Mouse (Mus musculus): ENCODE data around the gene Ccnf.

Gene Ccnf

DNA sequence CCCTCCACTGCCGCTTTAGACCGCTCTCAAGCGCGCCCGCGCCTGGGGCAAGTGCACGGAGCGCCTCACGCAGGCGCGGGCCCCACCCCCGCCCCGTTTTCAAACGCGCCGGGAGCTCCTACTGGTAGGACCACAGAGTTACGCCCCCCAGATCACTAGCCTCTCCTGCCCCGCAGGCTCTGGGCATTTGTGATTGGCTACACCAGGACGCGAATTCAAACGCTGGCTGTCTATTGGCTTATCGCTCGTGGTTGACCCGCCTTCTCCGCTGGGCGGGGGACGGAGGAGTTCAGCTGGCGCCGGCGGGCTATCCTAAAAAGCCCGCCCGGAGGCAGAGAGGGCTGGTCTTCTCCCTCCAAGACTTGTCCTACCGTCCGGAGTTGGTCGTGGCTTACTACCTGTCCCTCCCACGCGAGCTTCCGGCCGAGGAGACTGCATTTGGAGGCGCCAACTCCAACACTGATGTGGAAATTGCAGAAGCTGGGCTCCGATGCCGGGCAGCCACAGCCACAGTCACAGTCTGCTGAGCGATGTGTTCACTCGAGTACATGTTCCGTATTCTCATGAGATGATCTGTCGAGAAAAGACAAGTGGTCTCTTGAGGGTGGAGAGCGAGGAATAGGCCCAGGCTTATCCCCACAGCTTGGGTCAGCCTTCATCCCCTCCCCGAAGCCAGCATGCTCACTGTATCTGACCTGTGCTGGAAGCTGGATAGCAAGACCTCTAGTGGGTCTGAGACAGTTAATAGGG is at the start of gene Ccnf:
Ccnf (minus strand) TSS at position 165 of the 750 bp plus-strand sequence.
- peak; percentile 98 for DNase-seq (ENCODE audit: low spot score)

DNA sequence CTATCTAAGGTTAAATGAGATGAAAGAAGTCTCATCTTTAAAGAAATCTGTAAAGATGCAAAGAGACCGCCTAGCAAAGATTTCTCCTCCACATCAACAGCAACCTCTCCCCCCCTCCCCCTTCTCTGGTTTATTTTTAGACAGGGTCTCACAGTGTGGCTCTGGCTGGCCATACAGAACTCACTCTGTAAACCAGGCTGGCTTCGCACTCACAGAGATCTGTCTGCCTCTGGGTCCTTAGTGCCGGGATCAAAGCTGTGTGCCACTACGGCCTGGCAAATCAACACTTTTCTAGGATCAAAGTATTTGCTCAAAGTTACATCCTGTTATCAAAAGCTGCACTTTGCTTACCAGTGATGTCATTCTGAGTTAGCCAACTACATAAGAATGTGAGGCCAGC is 49.4 kb upstream of the Ccnf start:
- DNase-seq (ENCODE audit: low spot score) = no peak

DNA sequence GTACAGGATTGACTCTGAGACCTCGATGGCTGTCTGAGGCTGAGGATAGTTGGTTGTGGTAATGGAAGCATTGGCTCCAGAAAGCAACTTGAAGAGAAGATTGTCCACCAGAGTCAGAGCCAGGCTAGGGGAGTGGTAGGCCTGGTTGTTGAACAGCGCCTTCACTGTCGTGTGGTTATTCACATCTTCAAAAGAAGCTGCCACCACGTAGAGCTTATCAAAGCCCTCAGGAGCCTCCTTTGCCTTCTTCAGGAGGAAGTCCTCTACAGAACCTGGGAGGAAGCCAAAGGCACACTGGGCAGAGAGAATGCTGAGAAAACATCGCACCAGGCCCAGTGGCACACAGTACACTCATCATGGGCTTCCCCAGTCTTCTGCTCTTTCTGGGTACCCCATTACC is 38.1 kb upstream of the Ccnf start:
- no peak for DNase-seq (ENCODE audit: low spot score)

- DNase-seq (ENCODE audit: low spot score) = no peak
Measured at GRCm38 (mm10) chr17:24288477-24288876, 37.2 kb upstream of the Ccnf start.

GRCm38 (mm10) chr17:24285680-24286079 is 34.4 kb upstream of the Ccnf start:
- no peak for DNase-seq (ENCODE audit: low spot score)

DNA sequence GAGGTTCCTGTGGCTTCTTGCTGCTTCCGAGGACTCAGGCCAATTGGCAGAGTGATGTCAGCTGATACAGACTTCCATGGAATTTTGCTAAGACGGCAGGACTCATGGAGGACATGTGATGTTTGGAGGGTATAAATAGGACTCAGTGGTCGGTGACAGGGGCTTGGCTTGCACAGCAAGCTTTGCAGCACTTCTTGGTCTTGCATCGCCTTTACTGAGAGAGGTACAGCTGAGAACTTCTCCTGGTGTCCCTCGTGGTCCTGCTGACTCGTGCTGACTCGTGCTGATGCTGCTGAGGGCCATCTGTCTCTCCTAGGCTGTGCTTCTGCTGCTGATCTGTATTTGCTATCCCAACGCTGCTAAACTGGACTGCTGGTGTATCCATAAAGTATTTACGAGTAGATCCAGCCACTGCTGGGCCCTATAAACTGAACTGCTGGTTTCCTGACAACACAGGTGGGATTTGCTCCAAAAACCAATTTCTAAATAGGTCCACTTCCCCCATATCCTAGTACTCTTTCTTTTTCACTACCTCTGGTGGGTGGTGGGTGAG is 32.1 kb upstream of the Ccnf start:
- DNase-seq (ENCODE audit: low spot score) = no peak

GRCm38 (mm10) chr17:24282637-24283036 is 31.4 kb upstream of the Ccnf start:
- no peak for DNase-seq (ENCODE audit: low spot score)

DNA sequence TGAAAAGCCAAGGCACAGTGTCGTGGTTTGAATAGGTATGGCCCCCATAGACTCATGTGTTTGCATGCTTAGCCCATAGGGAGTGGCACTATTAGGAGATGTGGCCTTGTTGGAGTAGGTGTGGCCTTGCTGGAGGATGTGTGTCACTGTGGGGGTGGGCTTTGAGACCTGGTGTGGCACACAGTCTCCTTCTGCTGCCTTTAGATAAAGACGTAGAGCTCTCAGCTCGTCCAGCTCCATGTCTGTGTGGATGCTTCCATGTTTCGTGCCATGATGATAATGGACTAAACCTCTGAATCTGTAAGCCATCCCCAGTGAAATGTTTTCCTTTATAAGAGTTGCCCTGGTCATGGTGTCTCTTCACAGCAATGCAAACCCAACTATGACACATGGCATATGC is 28.6 kb upstream of the Ccnf start:
- no peak for DNase-seq (ENCODE audit: low spot score)

DNA sequence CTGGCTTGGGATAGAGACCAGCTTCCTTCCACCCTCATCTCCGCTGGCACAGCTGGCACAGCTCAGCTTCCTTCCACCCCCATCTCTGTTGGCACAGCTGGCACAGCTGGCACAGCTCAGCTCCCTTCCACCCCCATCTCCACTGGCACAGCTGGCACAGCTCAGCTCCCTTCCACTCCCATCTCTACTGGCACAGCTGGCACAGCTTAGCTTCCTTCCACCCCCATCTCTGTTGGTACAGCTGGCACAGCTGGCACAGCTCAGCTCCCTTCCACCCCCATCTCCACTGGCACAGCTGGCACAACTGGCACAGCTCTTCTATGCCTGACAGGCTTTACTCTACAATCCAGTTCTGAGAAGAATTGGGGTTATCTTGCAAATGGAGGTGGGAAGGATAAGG is 15.8 kb upstream of the Ccnf start:
- no peak for DNase-seq (ENCODE audit: low spot score)

- no peak for DNase-seq (ENCODE audit: low spot score)
Measured at GRCm38 (mm10) chr17:24264766-24265165, 13.5 kb upstream of the Ccnf start.

DNA sequence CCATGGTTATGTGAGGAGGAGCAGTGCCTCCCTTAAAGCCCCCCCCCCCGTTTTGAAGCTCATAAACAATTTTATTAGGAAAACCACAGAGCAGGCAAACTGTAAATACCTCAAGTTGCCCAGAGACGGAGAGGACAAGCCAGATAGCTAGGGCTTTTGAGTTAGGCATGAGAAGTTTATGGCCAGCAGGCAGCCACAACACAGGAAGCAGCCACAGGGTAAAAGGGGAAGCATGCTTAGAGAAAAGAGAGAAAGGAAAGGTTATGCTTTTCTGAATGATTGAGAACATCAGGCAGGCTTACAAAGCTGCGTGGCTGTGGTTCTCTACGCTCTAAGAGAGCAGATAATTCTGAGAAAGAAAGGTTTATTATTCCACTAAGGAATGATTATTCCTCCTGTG is 9.2 kb upstream of the Ccnf start:
- no peak for DNase-seq (ENCODE audit: low spot score)

- no peak for DNase-seq (ENCODE audit: low spot score)
Measured at GRCm38 (mm10) chr17:24259702-24260101, 8.4 kb upstream of the Ccnf start.

DNA sequence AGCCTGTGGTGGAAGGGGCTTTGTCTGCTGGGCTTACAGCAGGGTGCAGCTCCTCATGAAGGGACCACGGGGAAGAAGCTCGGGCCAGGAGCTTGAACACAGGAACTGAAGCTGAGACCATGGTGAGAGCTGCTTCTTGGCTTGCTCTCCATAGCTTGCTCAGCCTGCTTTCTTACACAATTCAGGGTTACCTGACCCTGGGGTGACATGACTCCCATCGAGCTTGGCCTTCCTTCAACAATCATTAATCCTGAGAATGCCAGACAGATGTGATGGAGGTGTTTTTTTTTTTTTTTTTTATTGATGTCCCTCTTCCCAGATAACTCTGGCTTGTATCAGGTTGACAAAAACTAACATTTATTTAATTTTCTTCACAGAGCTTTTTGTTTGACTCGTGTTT is 7.7 kb upstream of the Ccnf start:
- DNase-seq (ENCODE audit: low spot score) = no peak

DNA sequence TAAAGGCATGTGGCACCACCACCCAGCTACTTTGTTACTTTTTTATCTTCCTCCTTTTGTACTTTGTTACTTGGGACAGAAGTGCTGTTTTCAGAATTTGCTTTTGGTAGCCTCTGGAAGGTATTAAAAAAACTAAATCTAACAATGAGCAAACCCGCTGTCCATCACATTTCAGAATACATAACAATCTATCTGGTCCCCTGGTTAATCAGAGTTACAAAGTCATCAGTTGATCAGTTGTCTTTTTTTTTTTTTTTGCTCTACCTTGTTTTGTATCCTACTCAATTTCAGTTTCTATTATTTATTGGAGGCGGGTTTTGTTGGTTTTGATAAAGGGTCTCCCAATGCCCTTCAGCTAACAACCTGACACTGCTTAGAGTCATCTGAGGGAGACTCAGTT is 1.0 kb upstream of the Ccnf start:
- DNase-seq (ENCODE audit: low spot score) = no peak

DNA sequence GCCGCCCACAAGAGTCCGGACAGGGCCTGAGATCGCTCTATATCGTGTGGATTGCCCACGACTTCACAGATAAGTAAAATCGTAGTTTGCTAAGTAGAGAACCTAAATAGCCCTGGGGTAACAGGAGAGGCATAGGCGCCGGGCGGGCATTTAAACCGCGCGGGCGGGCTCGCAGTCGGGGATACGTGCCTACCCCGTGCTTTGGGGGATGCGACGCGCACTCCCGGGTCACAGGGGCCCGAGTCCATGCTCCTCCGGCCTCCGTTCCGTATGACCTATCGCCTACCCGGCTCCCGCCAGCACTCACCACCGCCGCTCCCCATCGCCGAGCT is 330 bp downstream of the Ccnf start:
- no peak for DNase-seq (ENCODE audit: low spot score)

DNA sequence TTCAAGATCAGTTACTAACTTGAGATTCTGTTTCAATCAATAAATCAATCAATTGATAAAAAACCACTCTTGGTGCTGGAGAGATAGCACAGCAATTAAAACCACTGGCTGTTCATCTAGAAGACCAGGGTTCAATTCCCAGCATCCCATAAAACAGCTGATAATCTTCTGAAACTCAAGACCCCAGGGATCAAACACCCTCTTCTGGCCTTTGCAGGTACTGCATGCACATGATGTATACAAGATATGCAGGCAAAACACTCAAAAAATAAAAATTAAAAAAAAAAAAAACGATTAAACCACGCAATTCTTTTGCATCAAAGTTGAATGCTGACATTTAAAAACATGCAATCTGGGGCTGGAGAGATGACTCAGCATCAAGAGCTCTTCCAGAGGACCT is 2.6 kb downstream of the Ccnf start:
- no peak for DNase-seq (ENCODE audit: low spot score)

GRCm38 (mm10) chr17:24244061-24244460 is 7.2 kb downstream of the Ccnf start:
- no peak for DNase-seq (ENCODE audit: low spot score)

GRCm38 (mm10) chr17:24243311-24243969 is 7.8 kb downstream of the Ccnf start:
- peak; percentile 10 for DNase-seq (ENCODE audit: low spot score)

DNA sequence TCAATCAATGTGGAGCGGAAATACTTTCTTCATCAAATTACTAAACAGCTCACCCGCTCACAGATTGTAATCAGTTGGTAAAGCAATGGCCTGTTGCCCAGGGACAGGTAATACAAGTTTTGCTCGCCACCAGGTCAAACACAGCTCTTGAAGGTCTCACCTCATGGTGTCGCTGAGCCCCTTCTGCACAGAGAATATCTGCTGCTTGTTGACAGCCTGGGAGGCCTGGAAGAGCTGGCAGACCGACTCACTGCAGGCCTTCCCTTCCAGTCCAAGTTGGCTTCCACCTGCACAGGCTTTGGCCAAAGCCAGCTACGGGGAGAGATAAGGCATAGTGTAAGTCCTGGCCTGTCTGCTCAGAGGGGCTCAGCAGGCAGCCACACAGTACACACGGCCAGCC is 14.4 kb downstream of the Ccnf start:
- DNase-seq (ENCODE audit: low spot score) = no peak

DNA sequence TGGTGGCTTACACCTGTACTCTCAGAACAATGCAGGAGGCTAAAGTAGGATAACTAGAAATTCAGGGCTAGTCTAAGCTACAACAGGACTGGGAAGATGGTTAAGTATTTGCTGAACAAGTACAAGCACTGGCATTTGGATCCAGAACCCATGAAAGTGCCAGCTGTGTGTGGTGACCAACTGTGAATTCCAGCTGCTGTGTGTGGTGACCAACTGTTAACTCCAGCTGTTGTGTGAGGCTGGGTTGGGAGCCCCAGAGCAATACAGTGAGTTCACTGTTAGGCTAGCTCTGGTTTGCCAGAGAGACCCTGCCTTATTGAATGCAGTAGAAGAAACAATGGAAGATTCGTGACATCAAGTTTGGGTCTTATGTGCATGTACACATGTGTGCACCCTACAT is 14.8 kb downstream of the Ccnf start:
- no peak for DNase-seq (ENCODE audit: low spot score)

- DNase-seq (ENCODE audit: low spot score) = no peak
Measured at GRCm38 (mm10) chr17:24227941-24228340, 23.3 kb downstream of the Ccnf start.

GRCm38 (mm10) chr17:24226721-24227120 is 24.6 kb downstream of the Ccnf start:
- no peak for DNase-seq (ENCODE audit: low spot score)

DNA sequence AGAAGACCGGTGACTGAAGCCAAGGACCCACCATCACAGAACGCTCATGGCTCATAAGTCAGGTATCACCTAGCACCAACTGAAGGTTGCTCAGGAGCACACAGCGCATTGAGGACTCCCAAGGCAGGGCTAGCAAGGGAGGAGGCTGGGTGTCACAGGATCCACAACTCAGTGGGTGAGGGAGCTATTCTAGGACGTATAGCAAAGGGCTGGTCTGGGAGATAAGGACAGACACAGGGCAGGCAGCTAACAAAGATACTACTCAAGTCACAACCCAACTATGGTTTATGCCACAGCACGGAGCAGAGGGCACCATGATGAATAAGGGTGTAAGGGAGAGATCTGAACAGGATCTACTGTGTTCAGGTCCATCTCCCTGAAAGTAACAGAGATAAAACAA is 25.4 kb downstream of the Ccnf start:
- DNase-seq (ENCODE audit: low spot score) = no peak

DNA sequence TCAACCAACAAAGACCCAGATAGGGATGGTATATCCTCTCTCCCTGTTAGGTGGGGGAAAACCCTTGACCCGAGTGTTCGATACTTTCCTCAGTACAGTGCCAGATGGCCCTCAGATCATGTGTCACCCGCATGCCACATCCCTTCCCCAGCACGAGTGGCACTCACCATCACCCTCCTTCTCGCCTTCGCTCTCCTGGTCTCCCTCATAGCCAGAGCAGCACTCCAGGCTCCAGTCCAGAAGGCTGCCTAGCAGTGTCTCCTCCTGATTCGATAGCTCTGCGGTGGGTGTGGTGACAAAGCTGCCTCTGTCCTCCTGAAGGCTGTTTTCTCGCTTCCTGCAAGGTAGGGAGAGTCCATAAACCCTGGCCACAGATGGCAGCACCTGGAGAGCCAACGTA is 26.5 kb downstream of the Ccnf start:
- DNase-seq (ENCODE audit: low spot score) = no peak

Data from lung, postnatal 25 days (tissue).